Mouse (Mus musculus): ENCODE data around the gene Ly6g. TPM values are rescaled to one million over a fixed set of nuclear protein-coding genes. Genes with fewer than 3 reads are reported as not detected.

Gene Ly6g
- polyA plus RNA-seq (2015; fragmentation: Illumina TruSeq; extraction: RNeasy Lipid Tissue Mini Kit (QIAGEN cat#74804); ENCODE audit: insufficient read depth, low replicate concordance) = 2.2 TPM

DNA sequence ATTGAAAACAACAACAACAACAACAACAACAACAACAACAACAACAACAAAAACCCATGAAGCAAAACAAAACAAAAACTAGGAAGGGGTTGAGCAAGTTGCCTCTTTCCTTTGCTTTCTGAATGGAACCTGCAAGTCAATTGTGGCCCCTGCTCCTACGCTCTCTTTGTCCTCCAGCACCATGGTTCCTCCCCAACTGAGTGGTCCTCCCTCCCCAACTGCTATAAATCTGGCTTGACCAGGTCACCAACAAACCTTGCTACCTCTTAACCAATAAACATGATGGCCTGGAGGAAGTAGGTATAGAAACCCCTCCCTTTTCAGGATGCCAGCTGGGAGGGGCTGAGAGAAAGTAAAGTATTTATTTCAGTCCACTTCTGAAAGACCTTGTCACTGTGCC is at the start of gene Ly6g:
Gene Ly6g, plus strand, starts transcription at position 301 of the 400 bp plus-strand sequence.

DNA sequence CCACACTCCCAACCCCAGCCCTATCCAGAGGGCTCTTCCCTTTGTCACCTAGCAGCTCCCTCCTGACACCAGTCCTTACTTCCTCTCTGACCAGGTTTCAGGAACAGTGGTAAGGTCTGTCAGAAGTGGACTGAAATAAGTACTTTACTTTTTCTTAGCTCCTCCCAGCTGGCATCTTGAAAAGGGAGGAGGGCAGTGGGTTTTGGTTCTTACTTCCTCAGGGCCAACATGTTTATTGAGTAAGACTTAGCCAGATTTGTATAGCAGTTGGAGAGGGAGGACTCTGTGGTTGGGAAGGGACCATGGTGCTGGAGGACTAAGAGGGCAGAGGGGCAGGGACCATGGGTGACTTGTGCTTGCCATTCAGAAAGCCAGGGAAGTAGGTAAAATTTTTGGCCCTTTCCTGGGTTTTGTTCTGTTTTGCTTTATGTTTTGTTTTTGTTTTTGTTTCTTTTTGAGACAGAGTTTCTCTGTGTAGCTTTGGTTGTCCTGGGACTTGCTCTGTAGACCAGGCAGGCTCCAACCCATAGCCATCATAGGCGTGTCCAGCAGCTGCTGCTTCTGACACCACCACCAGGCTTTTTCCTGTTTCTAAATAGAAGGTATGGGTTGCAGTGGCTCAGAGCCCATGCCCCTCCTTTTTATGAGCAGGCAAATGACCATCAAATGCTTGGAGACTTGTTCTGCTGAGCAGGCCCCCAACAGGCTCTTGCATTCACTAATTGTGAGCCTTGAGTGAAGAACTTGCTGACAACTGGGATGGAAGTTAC is 43.0 kb upstream of the Ly6g start, which contains the start of gene Ly6c2:
Gene Ly6c2, minus strand, starts transcription at position 110 of the 770 bp plus-strand sequence.

Other genes starting within 250 kb of the Ly6g start
- 3.6 TPM for gene Ly6i, start 171.8 kb upstream of the Ly6g start, polyA plus RNA-seq (2015; fragmentation: Illumina TruSeq; extraction: RNeasy Lipid Tissue Mini Kit (QIAGEN cat#74804); ENCODE audit: insufficient read depth, low replicate concordance)
- gene Ly6a, start 157.2 kb upstream of the Ly6g start, polyA plus RNA-seq (2015; fragmentation: Illumina TruSeq; extraction: RNeasy Lipid Tissue Mini Kit (QIAGEN cat#74804); ENCODE audit: insufficient read depth, low replicate concordance) = 516 TPM
- gene Ly6c1, start 106.4 kb upstream of the Ly6g start, polyA plus RNA-seq (2015; fragmentation: Illumina TruSeq; extraction: RNeasy Lipid Tissue Mini Kit (QIAGEN cat#74804); ENCODE audit: insufficient read depth, low replicate concordance) = 125 TPM
- gene Ly6c2, start 43.3 kb upstream of the Ly6g start, polyA plus RNA-seq (2015; fragmentation: Illumina TruSeq; extraction: RNeasy Lipid Tissue Mini Kit (QIAGEN cat#74804); ENCODE audit: insufficient read depth, low replicate concordance) = 152 TPM
- not detected for gene BC025446, start 61.1 kb downstream of the Ly6g start, polyA plus RNA-seq (2015; fragmentation: Illumina TruSeq; extraction: RNeasy Lipid Tissue Mini Kit (QIAGEN cat#74804); ENCODE audit: insufficient read depth, low replicate concordance)
- gene Ly6f, start 113.2 kb downstream of the Ly6g start, polyA plus RNA-seq (2015; fragmentation: Illumina TruSeq; extraction: RNeasy Lipid Tissue Mini Kit (QIAGEN cat#74804); ENCODE audit: insufficient read depth, low replicate concordance) = not detected